Mouse (Mus musculus) liver, embryonic 14.5 days (tissue): ENCODE measurements around the gene Slc25a4.

ENCODE experiments used
- CTCF ChIP-seq: IDR thresholded peaks from 2 replicates; pipeline ENCODE4 v1.5.1; 2016; ENCODE audit warnings: antibody characterized with exemption, low read depth, control low read depth
- EP300 ChIP-seq: IDR thresholded peaks from 2 replicates; pipeline ENCODE4 v1.6.1; 2016; ENCODE audit warnings: antibody characterized with exemption, low read depth

- TF ChIP-seq CTCF: no peak
- TF ChIP-seq EP300: no peak
These were observed 31.9 kb upstream of the Slc25a4 start for GRCm38 (mm10) chr8:46242946-46243345.
